Mouse (Mus musculus) forebrain, embryonic 13.5 days (tissue): ENCODE measurements around the gene Caskin2. TPM values are rescaled to one million over a fixed set of nuclear protein-coding genes. Genes with fewer than 3 reads are reported as not detected.

Source experiments
- ATAC-seq: fragments of 200-750 bp; cut with Nextera tagmentation; 2 replicates; pipeline ENCODE4 v1.8.0; 2017
- H3K27ac ChIP-seq: fragments of 300-500 bp; sonication (generic); 2 replicates; pipeline ENCODE4 v1.5.1; 2015; ENCODE audit warnings: inconsistent platforms, mild to moderate bottlenecking, moderate library complexity
- H3K27me3 ChIP-seq: fragments of 300-500 bp; sonication (generic); 2 replicates; pipeline ENCODE4 v1.6.1; 2015; ENCODE audit warnings: mild to moderate bottlenecking, inconsistent platforms
- H3K36me3 ChIP-seq: fragments of 300-500 bp; sonication (generic); 2 replicates; pipeline ENCODE4 v1.6.1; 2015; ENCODE audit warnings: mild to moderate bottlenecking, inconsistent platforms; ENCODE audit not compliant: poor library complexity, severe bottlenecking
- H3K4me1 ChIP-seq: fragments of 300-500 bp; sonication (generic); 2 replicates; pipeline ENCODE4 v1.6.1; 2015; ENCODE audit warnings: inconsistent platforms
- H3K4me2 ChIP-seq: fragments of 300-500 bp; sonication (generic); 2 replicates; pipeline ENCODE4 v1.6.1; 2015; ENCODE audit warnings: inconsistent platforms, mild to moderate bottlenecking, moderate library complexity
- H3K4me3 ChIP-seq: fragments of 300-500 bp; sonication (generic); 2 replicates; pipeline ENCODE4 v1.5.1; 2015; ENCODE audit warnings: mild to moderate bottlenecking, inconsistent platforms
- H3K9ac ChIP-seq: fragments of 300-500 bp; sonication (generic); 2 replicates; pipeline ENCODE4 v1.6.1; 2015; ENCODE audit warnings: mild to moderate bottlenecking, inconsistent platforms
- H3K9me3 ChIP-seq: fragments of 300-500 bp; sonication (generic); replicated peaks from 2 replicates; pipeline ENCODE4 v1.6.1; 2016; ENCODE audit warnings: inconsistent platforms
- WGBS: fragments of 180-500 bp; shearing (Covaris S2); methylation state at CpG from one replicate; pipeline ENCODE4 v1.1.7; 2015; 5-methylcytosine and 5-hydroxymethylcytosine counted together
- polyA plus RNA-seq: library from polyadenylated mRNA; unstranded; fragments of >200 nt; fragmentation: Nextera tagmentation; extraction: Ambion mirVana; gene quantifications from 2 replicates; pipeline ENCODE4 v1.2.1, GENCODE M21; 2015

Caskin2 gene
- polyA plus RNA-seq, 1 experiment from 2014 or later, result 10.7 TPM

- Histone ChIP-seq H3K4me1 (no peaks in the 10 kb centered on the region), H3K27ac (no peak overlapping the region), H3K9ac (no peak overlapping the region), H3K4me2 (no peak overlapping the region), H3K27me3 (no peaks in the 10 kb centered on the region), H3K36me3 (peaks cover 100% of the 10 kb centered on the region), H3K9me3 (no peaks in the 10 kb centered on the region), H3K4me3 (no peak overlapping the region)
- WGBS, result 81% methylated on average over 15 of the region's 15 CpGs
- no peak for ATAC-seq
Observed at GRCm38 (mm10) chr11:115796898-115797297, 16.5 kb downstream of the Caskin2 start.

DNA sequence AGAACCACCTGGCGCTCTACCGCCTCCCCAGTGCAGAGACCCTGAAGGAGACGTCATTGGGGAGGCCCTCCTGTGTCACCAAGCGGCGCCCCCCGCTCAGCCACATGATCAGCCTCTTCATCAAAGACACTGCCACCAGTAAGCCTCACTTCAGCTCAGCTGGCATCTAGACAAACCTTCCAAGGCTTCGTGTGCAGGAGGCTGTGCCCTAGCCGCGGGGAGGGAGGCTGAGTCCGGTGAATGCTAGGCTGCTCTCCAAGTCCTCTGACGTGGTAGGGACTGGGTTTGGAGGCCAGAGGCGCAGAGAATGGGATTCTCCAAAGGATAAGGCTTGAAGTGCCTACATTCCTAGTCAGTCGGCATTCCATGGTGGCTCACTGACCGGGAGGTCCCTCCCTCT, 21.1 kb downstream of the Caskin2 start:
- Histone ChIP-seq H3K4me2 (no peak overlapping the region), H3K4me1 (no peaks in the 10 kb centered on the region), H3K27me3 (no peaks in the 10 kb centered on the region), H3K36me3 (peaks cover 97% of the 10 kb centered on the region), H3K9me3 (no peaks in the 10 kb centered on the region), H3K9ac (no peak overlapping the region), H3K4me3 (no peak overlapping the region), H3K27ac (no peak overlapping the region)
- ATAC-seq, result no peak
- 86% methylated on average over 14 of the region's 14 CpGs for WGBS

DNA sequence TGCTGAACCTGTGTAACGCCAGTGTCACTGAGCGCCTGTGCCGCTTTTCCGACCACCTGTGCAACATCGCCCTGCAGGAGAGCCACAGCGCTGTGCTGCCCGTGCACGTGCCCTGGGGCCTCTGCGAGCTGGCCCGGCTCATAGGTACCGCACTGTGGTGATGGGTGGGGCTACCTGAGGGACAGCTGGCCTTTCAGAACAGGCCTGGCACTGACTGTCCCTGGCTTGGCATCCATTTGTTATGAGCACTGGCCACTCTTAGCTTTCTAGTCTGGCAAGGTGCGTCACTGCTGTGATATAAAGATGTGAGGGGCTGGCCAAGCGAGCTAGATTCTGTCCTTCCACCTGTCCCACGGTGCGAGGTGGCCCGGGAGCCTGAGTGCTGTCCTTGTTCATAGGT, 21.5 kb downstream of the Caskin2 start:
- no peak overlapping the region for H3K4me3 ChIP-seq
- no peak overlapping the region for H3K4me2 ChIP-seq
- no peak overlapping the region for H3K9ac ChIP-seq
- no peaks in the 10 kb centered on the region for H3K27me3 ChIP-seq
- no peak overlapping the region for H3K27ac ChIP-seq
- no peak for ATAC-seq
- no peaks in the 10 kb centered on the region for H3K4me1 ChIP-seq
- H3K36me3 ChIP-seq, result peaks cover 95% of the 10 kb centered on the region
- H3K9me3 ChIP-seq, result no peaks in the 10 kb centered on the region
- WGBS, result 95% methylated on average over 16 of the region's 16 CpGs

GRCm38 (mm10) chr11:115789787-115790186, 23.7 kb downstream of the Caskin2 start:
- Histone ChIP-seq H3K9me3 (no peaks in the 10 kb centered on the region), H3K36me3 (peaks cover 91% of the 10 kb centered on the region), H3K4me3 (no peak overlapping the region), H3K4me2 (no peak overlapping the region), H3K27ac (no peak overlapping the region), H3K9ac (no peak overlapping the region), H3K27me3 (no peaks in the 10 kb centered on the region), H3K4me1 (no peaks in the 10 kb centered on the region)
- 93% methylated on average over 7 of the region's 7 CpGs for WGBS
- no peak for ATAC-seq

DNA sequence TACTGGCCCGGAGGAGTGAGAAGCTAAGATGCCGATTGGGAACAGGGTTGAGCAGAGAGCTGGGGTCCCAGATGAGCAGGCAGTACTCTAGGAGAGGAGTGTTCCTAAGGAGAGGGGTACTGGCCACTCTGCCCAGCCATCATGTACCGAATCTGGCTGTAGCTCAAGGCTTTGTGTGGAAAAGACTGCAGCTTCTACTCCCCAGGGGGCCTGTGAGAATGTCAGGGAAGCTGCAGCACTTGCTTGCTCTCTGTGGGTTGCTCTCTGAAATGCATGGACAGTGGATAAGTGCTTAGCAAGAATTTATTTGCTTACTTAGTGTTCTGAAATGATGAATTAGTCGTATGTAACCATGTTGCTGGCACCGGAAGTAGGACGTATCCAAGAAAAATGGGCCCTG, 27.0 kb downstream of the Caskin2 start:
- H3K36me3 ChIP-seq, result peaks cover 58% of the 10 kb centered on the region
- H3K9ac ChIP-seq, result 0 out of 2 replicates have a peak overlapping the region, but pooled peaks have one; percentile 35
- no peaks in the 10 kb centered on the region for H3K27me3 ChIP-seq
- no peaks in the 10 kb centered on the region for H3K9me3 ChIP-seq
- no peak overlapping the region for H3K27ac ChIP-seq
- H3K4me2 ChIP-seq, result no peak overlapping the region
- H3K4me1 ChIP-seq, result peaks cover 9% of the 10 kb centered on the region
- 74% methylated on average over 6 of the region's 6 CpGs for WGBS
- ATAC-seq, result no peak
- no peak overlapping the region for H3K4me3 ChIP-seq

DNA sequence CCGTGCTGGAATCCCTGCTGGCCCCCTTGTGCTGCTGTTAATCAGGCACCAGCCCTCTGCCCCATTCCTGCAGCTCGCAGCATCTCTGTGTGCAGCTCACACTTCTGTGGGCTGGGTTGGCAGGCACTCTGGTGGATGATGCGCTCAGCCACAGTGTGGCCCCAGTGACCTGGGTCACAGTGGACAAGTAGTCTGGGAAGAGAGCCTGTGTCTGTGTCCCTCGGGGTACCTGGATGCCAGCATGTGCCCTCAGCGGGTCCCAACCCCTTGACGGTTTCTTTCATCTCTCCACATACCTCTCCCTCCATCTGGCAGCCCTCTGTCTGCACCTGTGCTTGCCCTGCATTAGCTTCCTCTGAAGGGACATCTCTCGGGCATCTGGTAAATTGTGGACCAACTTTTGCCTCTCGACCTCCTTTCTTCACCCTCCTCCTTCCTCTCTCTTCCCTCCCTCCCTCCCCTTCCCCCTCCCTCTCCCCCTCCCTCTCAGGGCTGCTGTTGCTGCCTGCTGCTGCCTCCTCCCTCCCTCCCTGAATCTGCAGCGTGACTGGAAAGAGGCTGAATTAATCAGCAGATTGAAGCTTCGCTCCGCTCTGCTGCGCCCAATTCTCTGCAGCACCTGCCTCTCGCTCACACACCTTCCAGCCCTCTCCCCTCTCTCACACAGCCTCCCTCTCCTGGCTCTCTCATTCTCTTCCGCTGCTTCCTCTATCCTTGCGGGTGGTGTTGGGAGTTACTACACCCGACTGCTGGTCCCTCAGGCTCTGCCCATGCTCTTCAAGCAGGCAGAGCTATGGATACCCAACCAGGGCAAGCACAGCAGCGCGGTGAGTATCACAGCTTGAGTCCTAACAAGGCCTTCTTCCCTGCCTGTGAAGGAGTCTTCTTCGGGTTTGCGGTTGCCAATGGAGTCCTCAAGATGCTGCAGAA, 33.0 kb downstream of the Caskin2 start:
- peaks cover 51% of the 10 kb centered on the region for H3K4me1 ChIP-seq
- peak; percentile 66 for ATAC-seq

GRCm38 (mm10) chr11:115779038-115779571, 34.3 kb downstream of the Caskin2 start:
- Histone ChIP-seq H3K9ac (peak overlapping the region; percentile 38; the same call in 1 of the 2 replicates), H3K4me2 (peak overlapping the region; percentile 55)
- WGBS, result 5% methylated on average over 9 of the region's 9 CpGs

More for the DNA sequence above, 33.0 kb downstream of the Caskin2 start:
- Histone ChIP-seq H3K4me2 (peak overlapping the region; percentile 55), H3K27me3 (no peaks in the 10 kb centered on the region), H3K36me3 (peaks cover 10% of the 10 kb centered on the region), H3K9me3 (no peaks in the 10 kb centered on the region), H3K9ac (peak overlapping the region; percentile 43), H3K4me3 (peak overlapping the region; percentile 21), H3K27ac (peak overlapping the region; percentile 76)
- WGBS, result 4% methylated on average over 20 of the region's 20 CpGs

GRCm38 (mm10) chr11:115777487-115778335, 35.7 kb downstream of the Caskin2 start:
- H3K36me3 ChIP-seq, result peaks cover 10% of the 10 kb centered on the region; the same call in 1 of the 2 replicates
- peaks cover 49% of the 10 kb centered on the region for H3K4me1 ChIP-seq
- no peak overlapping the region for H3K9ac ChIP-seq
- 85% methylated on average over 17 of the region's 17 CpGs for WGBS
- H3K27me3 ChIP-seq, result no peaks in the 10 kb centered on the region
- no peaks in the 10 kb centered on the region for H3K9me3 ChIP-seq
- ATAC-seq, result no peak
- H3K27ac ChIP-seq, result no peak overlapping the region
- H3K4me2 ChIP-seq, result no peak overlapping the region
- no peak overlapping the region for H3K4me3 ChIP-seq

More at GRCm38 (mm10) chr11:115779038-115779571, 34.3 kb downstream of the Caskin2 start:
- ATAC-seq, result peak; percentile 64
- Histone ChIP-seq H3K9me3 (no peaks in the 10 kb centered on the region), H3K4me1 (peaks cover 55% of the 10 kb centered on the region), H3K36me3 (peaks cover 7% of the 10 kb centered on the region; the same call in 1 of the 2 replicates), H3K27ac (peak overlapping the region; percentile 76), H3K27me3 (no peaks in the 10 kb centered on the region), H3K4me3 (no peak overlapping the region)

- Histone ChIP-seq H3K27ac (no peak overlapping the region), H3K36me3 (peaks cover 10% of the 10 kb centered on the region; the same call in 1 of the 2 replicates), H3K9ac (no peak overlapping the region), H3K4me1 (peaks cover 48% of the 10 kb centered on the region), H3K4me2 (no peak overlapping the region), H3K9me3 (no peaks in the 10 kb centered on the region), H3K27me3 (no peaks in the 10 kb centered on the region), H3K4me3 (no peak overlapping the region)
- WGBS, result 51% methylated on average over 9 of the region's 9 CpGs
- no peak for ATAC-seq
Observed at GRCm38 (mm10) chr11:115776954-115777353, 36.5 kb downstream of the Caskin2 start.

GRCm38 (mm10) chr11:115775821-115776665, 37.4 kb downstream of the Caskin2 start:
- no peak for ATAC-seq
- Histone ChIP-seq H3K4me2 (0 out of 2 replicates have a peak overlapping the region, but pooled peaks have one; percentile 0), H3K36me3 (peaks cover 10% of the 10 kb centered on the region; the same call in 1 of the 2 replicates), H3K9me3 (no peaks in the 10 kb centered on the region), H3K9ac (peak overlapping the region; percentile 1; the same call in 1 of the 2 replicates), H3K4me3 (no peak overlapping the region), H3K27ac (peak overlapping the region; percentile 31; the same call in 1 of the 2 replicates), H3K4me1 (peaks cover 41% of the 10 kb centered on the region), H3K27me3 (no peaks in the 10 kb centered on the region)
- WGBS, result 40% methylated on average over 18 of the region's 18 CpGs

DNA sequence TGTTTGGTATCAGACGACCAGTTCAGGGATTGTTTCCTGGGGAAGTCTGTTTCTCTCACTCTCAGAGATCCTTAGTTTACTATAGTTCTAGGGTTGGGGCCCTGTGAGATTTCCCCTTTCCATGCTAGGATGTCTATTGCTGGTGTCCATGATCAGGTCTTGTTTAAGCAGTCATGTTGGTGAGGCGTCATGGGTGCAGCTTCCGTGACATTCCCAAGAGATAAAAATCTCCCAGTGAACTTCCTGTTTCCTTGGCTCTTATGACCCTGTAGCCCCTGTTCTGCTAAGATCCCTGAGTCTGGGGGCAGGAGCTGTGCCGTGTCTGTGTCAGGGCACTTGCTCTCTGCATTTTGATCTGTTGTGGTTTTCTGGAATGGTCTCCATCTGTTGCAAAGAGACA, 38.8 kb downstream of the Caskin2 start:
- Histone ChIP-seq H3K4me1 (peaks cover 31% of the 10 kb centered on the region), H3K4me2 (no peak overlapping the region), H3K27me3 (no peaks in the 10 kb centered on the region), H3K4me3 (no peak overlapping the region), H3K36me3 (peaks cover 10% of the 10 kb centered on the region; the same call in 1 of the 2 replicates), H3K9ac (no peak overlapping the region), H3K27ac (no peak overlapping the region), H3K9me3 (no peaks in the 10 kb centered on the region)
- ATAC-seq, result no peak
- 84% methylated on average over 4 of the region's 4 CpGs for WGBS
